Mouse (Mus musculus) hindbrain, embryonic 16.5 days (tissue): Measurements from ENCODE around the gene Nkd2. TPM values are rescaled to one million over a fixed set of nuclear protein-coding genes. Genes with fewer than 3 reads are reported as not detected.

ENCODE experiments used
- ATAC-seq: fragments of 200-750 bp; cut with Nextera tagmentation; 2 replicates; pipeline ENCODE4 v1.8.0; 2017; ENCODE audit warnings: moderate TSS enrichment, moderate library complexity
- H3K27ac ChIP-seq: fragments of 300-500 bp; sonication (generic); 2 replicates; pipeline ENCODE4 v1.5.1; 2014; ENCODE audit warnings: low read depth, mild to moderate bottlenecking, control low read depth, low read length, moderate library complexity
- H3K27me3 ChIP-seq: fragments of 300-500 bp; sonication (generic); replicated peaks from 2 replicates; pipeline ENCODE4 v1.6.1; 2014; ENCODE audit warnings: low read length; ENCODE audit not compliant: control insufficient read depth, insufficient read depth
- H3K36me3 ChIP-seq: fragments of 300-500 bp; sonication (generic); 2 replicates; pipeline ENCODE4 v1.6.1; 2014; ENCODE audit warnings: mild to moderate bottlenecking, low read length, moderate library complexity, mixed read lengths; ENCODE audit not compliant: control insufficient read depth, insufficient read depth
- H3K4me1 ChIP-seq: fragments of 300-500 bp; sonication (generic); 2 replicates; pipeline ENCODE4 v1.6.1; 2014; ENCODE audit warnings: low read depth, low read length; ENCODE audit not compliant: control insufficient read depth, insufficient read depth
- H3K4me2 ChIP-seq: fragments of 300-500 bp; sonication (generic); 2 replicates; pipeline ENCODE4 v1.6.1; 2014; ENCODE audit warnings: mild to moderate bottlenecking, low read length, control low read depth, moderate library complexity
- H3K4me3 ChIP-seq: fragments of 300-500 bp; sonication (generic); 2 replicates; pipeline ENCODE4 v1.5.1; 2014; ENCODE audit warnings: mild to moderate bottlenecking, low read length, control low read depth, moderate library complexity
- H3K9ac ChIP-seq: fragments of 300-500 bp; sonication (generic); 2 replicates; pipeline ENCODE4 v1.6.1; 2014; ENCODE audit warnings: low read depth, mild to moderate bottlenecking, control low read depth, low read length, moderate library complexity
- H3K9me3 ChIP-seq: fragments of 300-500 bp; sonication (generic); 2 replicates; pipeline ENCODE4 v1.6.1; 2014; ENCODE audit warnings: mild to moderate bottlenecking, low read length, moderate library complexity; ENCODE audit not compliant: control insufficient read depth
- WGBS: fragments of 180-500 bp; shearing (Covaris S2); extraction: QIAGEN DNeasy Blood & Tissue Kit; methylation state at CpG from one replicate; pipeline ENCODE4 v1.1.7; 2014; 5-methylcytosine and 5-hydroxymethylcytosine counted together
- polyA plus RNA-seq: library from polyadenylated mRNA; unstranded; fragments of >200 nt; fragmentation: Nextera tagmentation; extraction: Ambion mirVana; gene quantifications from 2 replicates; pipeline ENCODE4 v1.2.1, GENCODE M21; 2015

Nkd2 gene
- polyA plus RNA-seq, 1 experiment from 2014 or later, result 16.9 TPM

GRCm38 (mm10) chr13:73803450-73804178 is 43.8 kb downstream of the Nkd2 start:
- no peaks in the 10 kb centered on the region for H3K9me3 ChIP-seq
- H3K4me3 ChIP-seq, result no peak overlapping the region

DNA sequence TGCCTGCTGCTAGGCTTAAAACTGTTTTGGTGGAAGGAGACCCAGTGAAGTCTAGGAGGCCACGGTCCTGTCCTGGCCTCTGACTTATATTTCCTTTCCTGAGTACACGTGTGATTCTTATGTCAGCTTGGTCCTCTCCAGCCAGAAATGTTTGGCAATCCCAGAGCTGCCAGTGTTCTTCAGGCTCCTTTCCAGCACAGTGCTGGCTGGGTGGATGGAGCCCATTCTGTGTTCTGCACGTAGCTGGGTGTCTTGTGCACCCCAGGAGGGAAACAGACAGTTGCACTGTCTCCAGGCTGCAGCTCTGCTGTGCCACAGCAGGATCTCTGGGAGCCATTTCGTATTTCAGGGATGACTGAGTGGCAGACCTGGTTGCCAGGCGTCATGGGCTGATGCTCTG is 48.3 kb downstream of the Nkd2 start:
- Histone ChIP-seq H3K4me3 (no peak overlapping the region), H3K9ac (no peak overlapping the region), H3K4me2 (no peak overlapping the region), H3K27ac (no peak overlapping the region), H3K36me3 (peaks cover 2% of the 10 kb centered on the region; the same call in 1 of the 2 replicates), H3K9me3 (no peaks in the 10 kb centered on the region), H3K4me1 (no peaks in the 10 kb centered on the region), H3K27me3 (no peaks in the 10 kb centered on the region)
- 77% methylated on average over 5 of the region's 5 CpGs for WGBS
- ATAC-seq, result no peak

More at GRCm38 (mm10) chr13:73803450-73804178, 43.8 kb downstream of the Nkd2 start:
- ATAC-seq, result no peak; the same call in 1 of the 2 replicates
- H3K4me2 ChIP-seq, result no peak overlapping the region
- H3K4me1 ChIP-seq, result no peaks in the 10 kb centered on the region
- no peak overlapping the region for H3K9ac ChIP-seq
- H3K36me3 ChIP-seq, result no peaks in the 10 kb centered on the region; the same call in 1 of the 2 replicates
- 92% methylated on average over 8 of the region's 8 CpGs for WGBS
- H3K27ac ChIP-seq, result no peak overlapping the region
- no peaks in the 10 kb centered on the region for H3K27me3 ChIP-seq

GRCm38 (mm10) chr13:73793171-73793570 is 54.3 kb downstream of the Nkd2 start:
- Histone ChIP-seq H3K4me1 (no peaks in the 10 kb centered on the region), H3K36me3 (peaks cover 2% of the 10 kb centered on the region; the same call in 1 of the 2 replicates), H3K9ac (no peak overlapping the region), H3K27me3 (no peaks in the 10 kb centered on the region), H3K9me3 (no peaks in the 10 kb centered on the region), H3K4me3 (no peak overlapping the region), H3K27ac (no peak overlapping the region), H3K4me2 (no peak overlapping the region)
- WGBS, result 91% methylated on average over 5 of the region's 5 CpGs
- no peak for ATAC-seq

DNA sequence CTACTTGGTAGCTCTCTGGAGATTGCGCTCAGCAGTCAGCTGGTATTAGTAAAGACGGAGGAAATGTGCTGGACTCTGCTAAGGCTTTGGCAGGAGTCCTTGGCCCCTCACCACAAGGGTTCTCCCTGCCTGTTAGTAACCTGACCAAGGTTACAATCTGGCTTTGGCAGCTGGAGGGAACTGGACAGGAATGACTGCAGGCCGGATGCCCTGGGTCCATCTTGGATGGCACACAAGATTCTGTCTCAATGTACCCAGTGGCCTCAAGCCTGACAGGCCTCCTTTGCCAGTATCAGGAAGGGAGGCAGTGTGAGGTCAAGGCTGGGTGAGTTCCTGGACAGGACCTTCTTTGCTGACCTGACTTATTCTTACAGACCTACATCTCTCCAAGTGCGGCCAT is 55.3 kb downstream of the Nkd2 start:
- Histone ChIP-seq H3K9me3 (no peaks in the 10 kb centered on the region), H3K4me2 (no peak overlapping the region), H3K27ac (no peak overlapping the region), H3K36me3 (peaks cover 2% of the 10 kb centered on the region; the same call in 1 of the 2 replicates), H3K4me3 (no peak overlapping the region), H3K4me1 (no peaks in the 10 kb centered on the region), H3K9ac (no peak overlapping the region), H3K27me3 (no peaks in the 10 kb centered on the region)
- WGBS, result 90% methylated on average over 4 of the region's 4 CpGs
- no peak for ATAC-seq

GRCm38 (mm10) chr13:73782486-73782885 is 64.9 kb downstream of the Nkd2 start:
- H3K4me3 ChIP-seq, result no peak overlapping the region
- no peaks in the 10 kb centered on the region for H3K9me3 ChIP-seq
- no peak for ATAC-seq
- no peaks in the 10 kb centered on the region for H3K36me3 ChIP-seq
- no peak overlapping the region for H3K27ac ChIP-seq
- WGBS, result 41% methylated on average over 5 of the region's 5 CpGs
- no peaks in the 10 kb centered on the region for H3K27me3 ChIP-seq
- H3K4me2 ChIP-seq, result no peak overlapping the region
- H3K9ac ChIP-seq, result no peak overlapping the region
- H3K4me1 ChIP-seq, result no peaks in the 10 kb centered on the region

DNA sequence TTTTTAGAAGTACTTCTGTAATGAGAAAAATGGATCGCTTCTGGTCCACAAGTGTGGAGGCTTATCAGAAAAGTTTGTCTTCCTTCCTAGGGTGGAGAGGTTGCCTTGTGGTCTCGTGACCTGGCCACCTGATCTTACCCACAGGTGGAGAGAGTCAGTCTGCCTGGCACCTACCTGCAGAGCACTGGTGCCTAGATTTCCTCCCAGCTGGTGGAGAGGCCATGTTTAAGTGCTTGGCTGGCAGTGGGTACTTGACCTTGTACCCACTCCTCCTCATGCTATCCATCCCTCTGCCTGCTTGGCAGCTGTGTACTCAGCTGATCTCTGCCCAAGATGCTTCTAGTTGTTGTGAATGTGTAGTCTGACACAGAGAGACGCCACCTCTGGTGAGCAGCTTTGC is 69.9 kb downstream of the Nkd2 start:
- peaks cover 5% of the 10 kb centered on the region; the same call in 1 of the 2 replicates for H3K4me1 ChIP-seq
- H3K36me3 ChIP-seq, result no peaks in the 10 kb centered on the region
- H3K27ac ChIP-seq, result no peak overlapping the region
- no peaks in the 10 kb centered on the region for H3K9me3 ChIP-seq
- no peak for ATAC-seq
- no peak overlapping the region for H3K4me2 ChIP-seq
- 94% methylated on average over 3 of the region's 3 CpGs for WGBS
- H3K27me3 ChIP-seq, result no peaks in the 10 kb centered on the region
- H3K4me3 ChIP-seq, result no peak overlapping the region
- H3K9ac ChIP-seq, result no peak overlapping the region

GRCm38 (mm10) chr13:73775786-73776185 is 71.6 kb downstream of the Nkd2 start:
- Histone ChIP-seq H3K27me3 (no peaks in the 10 kb centered on the region), H3K4me1 (peaks cover 5% of the 10 kb centered on the region; the same call in 1 of the 2 replicates), H3K9ac (no peak overlapping the region), H3K27ac (no peak overlapping the region), H3K4me2 (no peak overlapping the region), H3K4me3 (no peak overlapping the region), H3K9me3 (no peaks in the 10 kb centered on the region), H3K36me3 (no peaks in the 10 kb centered on the region)
- 87% methylated on average over 4 of the region's 4 CpGs for WGBS
- no peak for ATAC-seq

DNA sequence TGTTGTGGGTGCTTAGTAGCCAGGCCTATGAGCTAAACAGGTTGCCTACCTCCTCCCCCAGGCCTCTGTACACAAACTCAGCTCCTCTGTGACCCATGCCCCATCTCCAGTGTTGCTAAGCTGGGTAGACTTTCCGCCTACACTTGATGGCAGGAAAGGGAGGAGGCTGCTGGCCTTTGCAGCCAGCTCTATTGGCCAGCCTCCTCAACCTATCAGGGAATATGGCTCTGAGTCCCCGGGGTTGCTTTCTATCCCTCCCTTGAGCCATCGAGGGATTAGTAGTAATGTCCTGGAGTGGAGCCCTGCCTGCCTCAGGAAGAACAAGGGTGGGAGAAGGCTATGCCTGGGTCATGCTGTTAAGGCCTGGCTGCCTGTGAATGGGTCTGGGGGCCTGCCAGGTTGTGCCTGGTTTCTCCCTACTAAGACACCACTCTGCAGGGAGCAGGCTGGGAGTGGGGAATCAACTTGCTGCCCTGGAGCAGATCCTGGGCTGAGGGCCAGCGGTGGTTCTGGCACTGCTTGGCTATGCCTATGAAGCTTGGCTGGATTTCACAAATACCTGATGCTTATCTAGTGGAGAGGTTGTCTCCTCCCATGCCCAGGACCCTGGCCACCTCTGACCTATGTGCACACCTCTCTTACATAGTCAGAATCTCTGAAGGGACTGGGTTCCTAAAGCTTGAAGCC is 73.8 kb downstream of the Nkd2 start:
- no peak overlapping the region for H3K9ac ChIP-seq
- H3K4me1 ChIP-seq, result peaks cover 5% of the 10 kb centered on the region; the same call in 1 of the 2 replicates
- no peak overlapping the region for H3K4me3 ChIP-seq
- WGBS, result 54% methylated on average over 4 of the region's 4 CpGs
- H3K36me3 ChIP-seq, result no peaks in the 10 kb centered on the region
- no peaks in the 10 kb centered on the region for H3K9me3 ChIP-seq
- ATAC-seq, result peak; percentile 80
- H3K4me2 ChIP-seq, result no peak overlapping the region
- H3K27ac ChIP-seq, result no peak overlapping the region; the same call in 1 of the 2 replicates
- no peaks in the 10 kb centered on the region for H3K27me3 ChIP-seq

DNA sequence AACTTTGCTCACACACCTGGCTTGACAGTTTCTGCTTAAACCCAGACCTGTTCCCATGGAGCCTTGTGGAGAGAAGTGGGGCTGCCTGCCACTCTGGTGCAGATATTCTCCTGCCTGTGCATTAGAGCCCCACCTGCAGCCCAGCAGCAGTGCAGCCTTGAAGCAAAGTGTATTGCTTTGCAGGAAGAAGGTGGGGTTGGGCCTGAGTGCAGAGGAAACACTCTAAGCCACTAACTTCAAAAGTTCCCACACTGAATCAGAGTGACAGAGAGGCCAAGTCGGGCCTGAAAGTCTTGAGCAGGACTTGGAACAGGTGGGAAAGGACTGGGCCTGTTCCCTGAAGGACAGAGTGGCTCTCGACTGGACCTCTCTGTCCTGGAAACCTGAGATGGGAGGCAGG is 74.8 kb downstream of the Nkd2 start:
- no peaks in the 10 kb centered on the region for H3K9me3 ChIP-seq
- ATAC-seq, result no peak
- no peaks in the 10 kb centered on the region for H3K36me3 ChIP-seq
- H3K4me2 ChIP-seq, result no peak overlapping the region
- H3K4me3 ChIP-seq, result no peak overlapping the region
- no peaks in the 10 kb centered on the region for H3K27me3 ChIP-seq
- no peak overlapping the region for H3K27ac ChIP-seq
- 62% methylated on average over 2 of the region's 2 CpGs for WGBS
- peaks cover 5% of the 10 kb centered on the region; the same call in 1 of the 2 replicates for H3K4me1 ChIP-seq
- H3K9ac ChIP-seq, result no peak overlapping the region
